Mouse (Mus musculus) liver, embryonic 12.5 days (tissue): ENCODE data around the gene Alox12. TPM values are rescaled to one million over a fixed set of nuclear protein-coding genes. Genes with fewer than 3 reads are reported as not detected.

ENCODE experiments used
- ATAC-seq: fragments of 200-750 bp; cut with Nextera tagmentation; 2 replicates; pipeline ENCODE4 v1.8.0; 2017; ENCODE audit warnings: moderate number of reproducible peaks, mild to moderate bottlenecking, moderate library complexity
- H3K27ac ChIP-seq: fragments of 300-500 bp; sonication (generic); 2 replicates; pipeline ENCODE4 v1.5.1; 2016; ENCODE audit warnings: mild to moderate bottlenecking
- H3K27me3 ChIP-seq: fragments of 300-500 bp; sonication (generic); replicated peaks from 2 replicates; pipeline ENCODE4 v1.6.1; 2016; ENCODE audit warnings: mild to moderate bottlenecking, moderate library complexity
- H3K36me3 ChIP-seq: fragments of 300-500 bp; sonication (generic); 2 replicates; pipeline ENCODE4 v1.6.1; 2016; ENCODE audit warnings: mild to moderate bottlenecking, moderate library complexity
- H3K4me1 ChIP-seq: fragments of 300-500 bp; sonication (generic); 2 replicates; pipeline ENCODE4 v1.6.1; 2016
- H3K4me2 ChIP-seq: fragments of 300-500 bp; sonication (generic); 2 replicates; pipeline ENCODE4 v1.6.1; 2016; ENCODE audit warnings: mild to moderate bottlenecking, moderate library complexity
- H3K4me3 ChIP-seq: fragments of 300-500 bp; sonication (generic); 2 replicates; pipeline ENCODE4 v1.5.1; 2016; ENCODE audit warnings: mild to moderate bottlenecking, moderate library complexity
- H3K9ac ChIP-seq: fragments of 300-500 bp; sonication (generic); 2 replicates; pipeline ENCODE4 v1.6.1; 2016; ENCODE audit warnings: mild to moderate bottlenecking, moderate library complexity
- H3K9me3 ChIP-seq: fragments of 300-500 bp; sonication (generic); replicated peaks from 2 replicates; pipeline ENCODE4 v1.6.1; 2016; ENCODE audit warnings: mild to moderate bottlenecking, moderate library complexity
- WGBS: fragments of 180-500 bp; shearing (Covaris S2); methylation state at CpG from one replicate; pipeline ENCODE4 v1.1.7; 2016; ENCODE audit not compliant: insufficient replicate concordance; 5-methylcytosine and 5-hydroxymethylcytosine counted together
- microRNA counts: library from miRNA; unstranded; fragments of <30 nt; microRNA quantifications from one replicate; lab custom pipeline; 2017
- microRNA-seq: library from miRNA; unstranded; fragments of <30 nt; microRNA quantifications from one replicate; pipeline ENCODE4, GENCODE M21; 2017
- polyA plus RNA-seq: library from polyadenylated mRNA; unstranded; fragments of >200 nt; fragmentation: Nextera tagmentation; extraction: Ambion mirVana; gene quantifications from 2 replicates; pipeline ENCODE4 v1.2.1, GENCODE M21; 2016

The Alox12 gene
- polyA plus RNA-seq, 1 experiment from 2014 or later, result 26.8 TPM

- H3K36me3 ChIP-seq, result no peaks in the 10 kb centered on the region
- no peak overlapping the region for H3K27ac ChIP-seq
- WGBS, result 49% methylated on average over 2 of the region's 2 CpGs
- no peaks in the 10 kb centered on the region for H3K9me3 ChIP-seq
- H3K27me3 ChIP-seq, result peaks cover 26% of the 10 kb centered on the region; the same call in 1 of the 2 replicates
- H3K4me2 ChIP-seq, result no peak overlapping the region
- no peak for ATAC-seq
- no peak overlapping the region for H3K9ac ChIP-seq
- 0 out of 2 replicates have a peak, but pooled peaks cover 5% of the 10 kb centered on the region for H3K4me1 ChIP-seq
- no peak overlapping the region for H3K4me3 ChIP-seq
Observed at GRCm38 (mm10) chr11:70206801-70207200, 48.4 kb downstream of the Alox12 start.

GRCm38 (mm10) chr11:70201691-70202090, 53.5 kb downstream of the Alox12 start:
- Histone ChIP-seq H3K9me3 (no peaks in the 10 kb centered on the region), H3K4me1 (peaks cover 2% of the 10 kb centered on the region; the same call in 1 of the 2 replicates), H3K9ac (no peak overlapping the region), H3K36me3 (no peaks in the 10 kb centered on the region), H3K4me2 (no peak overlapping the region), H3K4me3 (no peak overlapping the region), H3K27ac (no peak overlapping the region), H3K27me3 (peaks cover 10% of the 10 kb centered on the region; the same call in 1 of the 2 replicates)
- no peak for ATAC-seq
- 35% methylated on average over 5 of the region's 5 CpGs for WGBS

GRCm38 (mm10) chr11:70200036-70200608, 55.0 kb downstream of the Alox12 start:
- peaks cover 2% of the 10 kb centered on the region; the same call in 1 of the 2 replicates for H3K4me1 ChIP-seq
- H3K27ac ChIP-seq, result no peak overlapping the region
- H3K9ac ChIP-seq, result 0 out of 2 replicates have a peak overlapping the region, but pooled peaks have one; percentile 3
- ATAC-seq, result no peak
- H3K9me3 ChIP-seq, result no peaks in the 10 kb centered on the region
- H3K4me3 ChIP-seq, result no peak overlapping the region
- no peaks in the 10 kb centered on the region for H3K36me3 ChIP-seq
- 0 out of 2 replicates have a peak, but pooled peaks cover 7% of the 10 kb centered on the region for H3K27me3 ChIP-seq
- WGBS, result 67% methylated on average over 5 of the region's 5 CpGs
- H3K4me2 ChIP-seq, result no peak overlapping the region

DNA sequence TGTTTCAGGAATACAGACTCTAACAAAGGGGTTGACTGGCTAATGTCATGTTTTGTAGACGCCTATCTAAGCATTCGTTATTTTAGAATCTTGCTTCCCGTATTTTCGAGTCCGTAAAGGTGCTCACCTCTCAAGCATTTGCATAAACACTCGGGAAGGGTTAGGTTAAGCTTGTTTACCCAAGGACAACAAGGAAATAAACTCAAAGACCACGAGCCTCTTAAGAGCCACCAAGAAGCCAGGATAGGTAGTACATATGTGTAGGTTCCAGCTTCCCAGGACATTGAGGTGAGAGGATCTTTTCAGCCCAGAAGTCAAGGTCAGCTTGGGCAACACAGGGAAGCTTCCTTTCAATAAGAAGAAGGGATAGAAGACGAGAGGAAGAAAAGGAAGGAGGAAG, 56.0 kb downstream of the Alox12 start:
- no peak for ATAC-seq
- H3K4me1 ChIP-seq, result peaks cover 2% of the 10 kb centered on the region; the same call in 1 of the 2 replicates
- H3K4me3 ChIP-seq, result no peak overlapping the region
- no peak overlapping the region for H3K4me2 ChIP-seq
- H3K27me3 ChIP-seq, result 0 out of 2 replicates have a peak, but pooled peaks cover 3% of the 10 kb centered on the region
- H3K36me3 ChIP-seq, result no peaks in the 10 kb centered on the region
- H3K27ac ChIP-seq, result no peak overlapping the region
- H3K9ac ChIP-seq, result no peak overlapping the region
- WGBS, result 68% methylated on average over 8 of the region's 8 CpGs
- no peaks in the 10 kb centered on the region for H3K9me3 ChIP-seq

DNA sequence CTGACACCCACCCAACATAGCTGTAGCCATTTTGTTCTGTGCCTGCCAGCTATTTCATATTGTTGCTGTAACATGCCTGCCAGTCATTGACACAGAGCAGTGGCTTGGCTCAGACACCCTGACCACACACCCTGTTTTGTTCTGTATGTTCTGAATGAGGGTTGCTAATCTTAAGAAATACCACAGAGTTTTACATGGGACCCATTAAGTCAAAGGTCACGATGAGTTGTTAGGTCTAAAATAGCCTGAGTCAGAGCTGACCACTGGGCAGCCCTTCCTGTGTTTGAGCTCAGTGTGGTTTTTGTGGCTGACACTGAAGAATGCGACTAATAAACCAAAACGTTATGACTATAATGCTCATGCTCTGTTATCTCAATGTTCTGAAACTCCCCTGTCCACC, 56.8 kb downstream of the Alox12 start:
- 24% methylated on average over 3 of the region's 3 CpGs for WGBS
- H3K4me1 ChIP-seq, result peaks cover 2% of the 10 kb centered on the region; the same call in 1 of the 2 replicates
- H3K27ac ChIP-seq, result no peak overlapping the region
- 0 out of 2 replicates have a peak, but pooled peaks cover 3% of the 10 kb centered on the region for H3K27me3 ChIP-seq
- H3K9ac ChIP-seq, result no peak overlapping the region
- H3K4me3 ChIP-seq, result no peak overlapping the region
- H3K36me3 ChIP-seq, result no peaks in the 10 kb centered on the region
- ATAC-seq, result no peak
- H3K4me2 ChIP-seq, result no peak overlapping the region
- H3K9me3 ChIP-seq, result no peaks in the 10 kb centered on the region

DNA sequence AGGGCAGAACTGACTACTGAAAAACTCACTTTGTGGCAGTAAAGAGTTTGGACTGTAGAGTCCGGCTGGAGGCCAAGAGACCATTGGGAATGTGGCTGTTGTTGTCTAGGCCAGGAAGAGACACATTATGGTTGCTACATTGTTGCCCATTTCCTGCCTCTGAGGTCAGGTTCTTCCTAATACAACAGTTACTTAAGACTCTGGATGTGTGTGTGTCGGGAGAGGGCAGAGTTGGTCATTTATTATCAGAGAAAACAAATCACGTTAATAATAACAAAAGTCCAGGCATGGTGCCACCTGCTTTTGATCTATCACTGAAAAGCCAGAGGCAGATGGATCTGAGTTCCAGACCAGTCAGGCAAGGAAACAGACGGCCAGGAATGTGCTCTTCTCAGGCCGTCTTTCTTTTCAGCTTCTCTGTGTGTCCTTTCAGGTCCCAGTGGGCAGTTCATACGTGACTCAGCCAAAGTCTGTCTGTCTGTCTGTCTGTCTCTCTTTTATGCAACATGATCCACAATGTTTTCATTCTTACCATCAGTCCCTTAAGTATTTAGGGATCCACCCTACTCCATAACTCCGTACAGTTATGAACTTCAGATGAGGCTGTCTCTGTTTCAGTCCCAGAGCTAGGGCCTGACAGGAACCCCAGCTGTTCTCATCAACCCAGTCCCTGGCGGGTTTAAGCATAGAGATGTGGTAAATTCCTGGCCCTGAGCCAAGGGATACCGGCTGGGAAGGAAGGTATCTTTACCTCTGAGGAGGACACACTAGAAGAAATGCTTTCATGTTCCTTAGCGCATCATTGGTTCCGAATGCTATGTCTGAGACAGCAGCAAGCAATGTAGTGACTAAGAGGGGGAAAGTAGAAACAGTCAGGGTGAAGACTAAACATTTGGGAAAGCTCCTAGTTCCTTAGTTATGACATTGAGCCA, 61.5 kb downstream of the Alox12 start:
- Histone ChIP-seq H3K36me3 (no peaks in the 10 kb centered on the region), H3K27me3 (no peaks in the 10 kb centered on the region), H3K4me3 (no peak overlapping the region), H3K4me1 (no peaks in the 10 kb centered on the region), H3K4me2 (no peak overlapping the region), H3K27ac (no peak overlapping the region), H3K9me3 (no peaks in the 10 kb centered on the region), H3K9ac (no peak overlapping the region)
- WGBS, result 63% methylated on average over 11 of the region's 11 CpGs
- ATAC-seq, result no peak

- H3K9ac ChIP-seq, result no peak overlapping the region
- H3K9me3 ChIP-seq, result no peaks in the 10 kb centered on the region
- H3K27ac ChIP-seq, result no peak overlapping the region
- no peak for ATAC-seq
- 46% methylated on average over 4 of the region's 4 CpGs for WGBS
- H3K4me3 ChIP-seq, result no peak overlapping the region
- H3K4me2 ChIP-seq, result no peak overlapping the region
- no peaks in the 10 kb centered on the region for H3K4me1 ChIP-seq
- H3K36me3 ChIP-seq, result no peaks in the 10 kb centered on the region
- H3K27me3 ChIP-seq, result no peaks in the 10 kb centered on the region
Observed at GRCm38 (mm10) chr11:70192157-70192556, 63.0 kb downstream of the Alox12 start.

MicroRNA genes within 50 kb of the gene (microRNA counts, 519-probe panel; counts per million panel counts)
- microRNA mmu-miR-195 (lab: Ali Mortazavi, UCI) (582 counts per million, percentile 70 among the panel's probes with 10 or more counts), microRNA mmu-miR-497 (lab: Ali Mortazavi, UCI) (582 counts per million, percentile 70 among the panel's probes with 10 or more counts)

Small RNA genes lying within 50 kb of the gene (microRNA-seq; reads per million reads assigned to microRNA genes)
- gene Mir195a (335 reads per million, percentile 62 among the genes with 10 or more reads in this experiment), gene Mir497 (not detected), gene Mir497b (not detected)

Other genes starting within 250 kb of the Alox12 start
- gene Acadvl, start 239.9 kb downstream of the Alox12 start, polyA plus RNA-seq, result 89.9 and 91.3 TPM in 2 replicates
- gene Dlg4, start 238.4 kb downstream of the Alox12 start, polyA plus RNA-seq, result 2.3 and 2.7 TPM in 2 replicates
- gene Asgr1, start 201.3 kb downstream of the Alox12 start, polyA plus RNA-seq, result 0.51 and 0.63 TPM in 2 replicates
- 4.3 and 4.8 TPM in 2 replicates for gene Asgr2, start 162.7 kb downstream of the Alox12 start, polyA plus RNA-seq
- 0.72 and 0.80 TPM in 2 replicates for gene Mgl2, start 125.0 kb downstream of the Alox12 start, polyA plus RNA-seq
- 0.33 TPM in 1 of 2 replicates, not detected in the other for gene Clec10a, start 99.2 kb downstream of the Alox12 start, polyA plus RNA-seq
- 1.5 and 1.8 TPM in 2 replicates for gene Slc16a11, start 42.6 kb downstream of the Alox12 start, polyA plus RNA-seq
- gene Slc16a13, start 34.3 kb downstream of the Alox12 start, polyA plus RNA-seq, result 6.1 and 8.5 TPM in 2 replicates
- 2.8 and 3.8 TPM in 2 replicates for gene Bcl6b, start 25.6 kb downstream of the Alox12 start, polyA plus RNA-seq
- gene 0610010K14Rik, start 17.4 kb downstream of the Alox12 start, polyA plus RNA-seq, result 97.4 and 104 TPM in 2 replicates
- 6.2 and 7.8 TPM in 2 replicates for gene Gm21988, start 15.5 kb downstream of the Alox12 start, polyA plus RNA-seq
- 159 and 173 TPM in 2 replicates for gene Rnasek, start 15.5 kb downstream of the Alox12 start, polyA plus RNA-seq
- gene Alox12e, start 67.3 kb upstream of the Alox12 start, polyA plus RNA-seq, result 0.12 and 0.20 TPM in 2 replicates
- 0.88 and 1.9 TPM in 2 replicates for gene Alox15, start 96.7 kb upstream of the Alox12 start, polyA plus RNA-seq
- gene Pelp1, start 154.7 kb upstream of the Alox12 start, polyA plus RNA-seq, result 28.6 and 29.7 TPM in 2 replicates
- 17.9 and 22.5 TPM in 2 replicates for gene Arrb2, start 177.3 kb upstream of the Alox12 start, polyA plus RNA-seq
- 19.7 and 21.7 TPM in 2 replicates for gene Med11, start 196.6 kb upstream of the Alox12 start, polyA plus RNA-seq
- 0.12 and 0.23 TPM in 2 replicates for gene Zmynd15, start 204.1 kb upstream of the Alox12 start, polyA plus RNA-seq
- 0.87 and 1.1 TPM in 2 replicates for gene Cxcl16, start 204.6 kb upstream of the Alox12 start, polyA plus RNA-seq
- 2.8 and 2.9 TPM in 2 replicates for gene Tm4sf5, start 249.9 kb upstream of the Alox12 start, polyA plus RNA-seq